Mouse (Mus musculus) MEL (cell line): ENCODE data around the gene Lap3. TPM values are rescaled to one million over a fixed set of nuclear protein-coding genes. Genes with fewer than 3 reads are reported as not detected.

Experiments
- DNase-seq: peaks from one replicate; pipeline ENCODE4 v3.0.0; 2011; ENCODE audit warnings: low read depth, low spot score
- H3K27ac ChIP-seq: 2 replicates; pipeline ENCODE4 v1.5.1; 2012; ENCODE audit warnings: low read depth, mild to moderate bottlenecking, control low read depth, low read length, moderate library complexity; ENCODE audit not compliant: control insufficient read depth
- H3K27me3 ChIP-seq, 2 experiments: fragments of 150-350 bp in 1 of 2; sonication (generic) in 1 of 2; 2 replicates each; pipeline ENCODE4 v1.6.1; 2012; ENCODE audit warnings: low read length in 2 of 2, mild to moderate bottlenecking in 2 of 2, improper control_type of control experiment in 1 of 2, moderate library complexity in 1 of 2; ENCODE audit not compliant: insufficient read depth in 2 of 2, control insufficient read depth in 1 of 2
- H3K36me3 ChIP-seq, 2 experiments: 2 replicates each; pipeline ENCODE4 v1.6.1; 2012 to 2014; ENCODE audit warnings: low read length in 2 of 2, improper control_type of control experiment in 1 of 2, inconsistent platforms in 1 of 2, mild to moderate bottlenecking in 1 of 2; ENCODE audit not compliant: insufficient read depth in 2 of 2, control insufficient read depth in 1 of 2
- H3K4me1 ChIP-seq, 2 experiments: fragments of 150-350 bp in 1 of 2; sonication (generic) in 1 of 2; 2 replicates each; pipeline ENCODE4 v1.6.1; 2012; ENCODE audit warnings: low read length in 2 of 2, improper control_type of control experiment in 1 of 2, mild to moderate bottlenecking in 1 of 2; ENCODE audit not compliant: insufficient read depth in 2 of 2, control insufficient read depth in 1 of 2
- H3K4me3 ChIP-seq, 2 experiments: fragments of 150-350 bp in 1 of 2; sonication (generic) in 1 of 2; 2 replicates each; pipeline ENCODE4 v1.5.1; 2012; ENCODE audit warnings: low read depth in 2 of 2, low read length in 2 of 2, mild to moderate bottlenecking in 2 of 2, moderate library complexity in 2 of 2, control low read depth in 1 of 2, improper control_type of control experiment in 1 of 2; ENCODE audit not compliant: control insufficient read depth in 1 of 2, insufficient read depth in 1 of 2
- H3K79me2 ChIP-seq: 2 replicates; pipeline ENCODE4 v1.6.1; 2012; ENCODE audit warnings: mild to moderate bottlenecking, low read length, moderate library complexity; ENCODE audit not compliant: control insufficient read depth, poor library complexity, insufficient read depth
- H3K9ac ChIP-seq: 2 replicates; pipeline ENCODE4 v1.6.1; 2012; ENCODE audit warnings: low read depth, mild to moderate bottlenecking, control low read depth, low read length, moderate library complexity; ENCODE audit not compliant: control insufficient read depth, poor library complexity, severe bottlenecking
- H3K9me3 ChIP-seq: fragments of 150-350 bp; sonication (generic); replicated peaks from 2 replicates; pipeline ENCODE4 v1.6.1; 2012; ENCODE audit warnings: mild to moderate bottlenecking, low read length, improper control_type of control experiment, moderate library complexity; ENCODE audit not compliant: insufficient read depth
- BHLHE40 ChIP-seq: IDR thresholded peaks from 2 replicates; pipeline ENCODE4 v1.6.1; 2012; ENCODE audit warnings: low read depth, mild to moderate bottlenecking, inconsistent platforms, low read length, improper control_type of control experiment, borderline replicate concordance
- ELF1 ChIP-seq: IDR thresholded peaks from 2 replicates; pipeline ENCODE4 v1.6.1; 2014; ENCODE audit warnings: low read depth, mild to moderate bottlenecking, inconsistent platforms, low read length, improper control_type of control experiment, moderate library complexity
- ETS1 ChIP-seq: IDR thresholded peaks from 2 replicates; pipeline ENCODE4 v1.6.1; 2012; ENCODE audit warnings: low read depth, mild to moderate bottlenecking, inconsistent platforms, low read length, improper control_type of control experiment, moderate library complexity
- GATA1 ChIP-seq: IDR thresholded peaks from 2 replicates; pipeline ENCODE4 v1.6.1; 2011; ENCODE audit warnings: low read depth, low read length, improper control_type of control experiment
- HCFC1 ChIP-seq: IDR thresholded peaks from 2 replicates; pipeline ENCODE4 v1.6.1; 2012; ENCODE audit warnings: low read depth, mild to moderate bottlenecking, inconsistent platforms, low read length, improper control_type of control experiment, moderate library complexity
- KAT2A ChIP-seq: conservative IDR thresholded peaks from 2 replicates; pipeline ENCODE4 v1.6.1; 2012; ENCODE audit warnings: low read depth, low read length, improper control_type of control experiment, inconsistent platforms
- MAX ChIP-seq: IDR thresholded peaks from 2 replicates; pipeline ENCODE4 v1.6.1; 2011; ENCODE audit warnings: low read length, improper control_type of control experiment
- MEF2A ChIP-seq: IDR thresholded peaks from 2 replicates; pipeline ENCODE4 v1.6.1; 2014; ENCODE audit warnings: low read depth, mild to moderate bottlenecking, inconsistent platforms, low read length, improper control_type of control experiment; ENCODE audit not compliant: poor library complexity, insufficient replicate concordance, severe bottlenecking; ENCODE audit errors: extremely low read depth
- MXI1 ChIP-seq: IDR thresholded peaks from 2 replicates; pipeline ENCODE4 v1.6.1; 2011; ENCODE audit warnings: mild to moderate bottlenecking, low read depth, low read length, improper control_type of control experiment
- MYC ChIP-seq: IDR thresholded peaks from 2 replicates; pipeline ENCODE4 v1.6.1; 2011; ENCODE audit warnings: low read depth, mild to moderate bottlenecking, low read length, improper control_type of control experiment, moderate library complexity
- NELFE ChIP-seq: IDR thresholded peaks from 2 replicates; pipeline ENCODE4 v1.6.1; 2011; ENCODE audit warnings: low read depth, low read length, improper control_type of control experiment
- NRF1 ChIP-seq: IDR thresholded peaks from 2 replicates; pipeline ENCODE4 v1.6.1; 2014; ENCODE audit warnings: low read depth, mild to moderate bottlenecking, inconsistent platforms, low read length, improper control_type of control experiment, moderate library complexity; ENCODE audit not compliant: poor library complexity, insufficient read depth, severe bottlenecking
- POLR2A ChIP-seq, 2 experiments: IDR thresholded peaks; 2 replicates each; pipeline ENCODE4 v1.6.1; 2011 to 2012; ENCODE audit warnings: low read length in 2 of 2, mild to moderate bottlenecking in 2 of 2, control low read depth in 1 of 2, improper control_type of control experiment in 1 of 2, low read depth in 1 of 2, moderate library complexity in 1 of 2; ENCODE audit not compliant: control insufficient read depth in 1 of 2, insufficient read depth in 1 of 2, poor library complexity in 1 of 2
- SIN3A ChIP-seq: IDR thresholded peaks from 2 replicates; pipeline ENCODE4 v1.6.1; 2012; ENCODE audit warnings: low read length, improper control_type of control experiment, inconsistent platforms
- SMC3 ChIP-seq: IDR thresholded peaks from 2 replicates; pipeline ENCODE4 v1.6.1; 2011; ENCODE audit warnings: low read depth, low read length, improper control_type of control experiment
- TAL1 ChIP-seq: IDR thresholded peaks from 2 replicates; pipeline ENCODE4 v1.6.1; 2012; ENCODE audit warnings: mild to moderate bottlenecking, inconsistent platforms, low read length, moderate library complexity, mixed read lengths
- TBP ChIP-seq: IDR thresholded peaks from 2 replicates; pipeline ENCODE4 v1.8.0; 2011; ENCODE audit warnings: low read depth, low read length, improper control_type of control experiment
- TCF12 ChIP-seq: IDR thresholded peaks from 2 replicates; pipeline ENCODE4 v1.6.1; 2014; ENCODE audit warnings: low read depth, mild to moderate bottlenecking, inconsistent platforms, low read length, improper control_type of control experiment, moderate library complexity
- USF1 ChIP-seq: IDR thresholded peaks from 2 replicates; pipeline ENCODE4 v1.6.1; 2014; ENCODE audit warnings: low read depth, mild to moderate bottlenecking, inconsistent platforms, low read length, improper control_type of control experiment, moderate library complexity
- USF2 ChIP-seq, 2 experiments: IDR thresholded peaks; 2 replicates each; pipeline ENCODE4 v1.6.1; 2011 to 2012; ENCODE audit warnings: improper control_type of control experiment in 2 of 2, low read length in 2 of 2, borderline replicate concordance in 1 of 2, inconsistent platforms in 1 of 2, low read depth in 1 of 2, mild to moderate bottlenecking in 1 of 2; ENCODE audit not compliant: insufficient read depth in 1 of 2
- ZC3H11A ChIP-seq: IDR thresholded peaks from 2 replicates; pipeline ENCODE4 v1.6.1; 2012; ENCODE audit warnings: low read depth, mild to moderate bottlenecking, inconsistent platforms, low read length, improper control_type of control experiment
- ZMIZ1 ChIP-seq: IDR thresholded peaks from 2 replicates; pipeline ENCODE4 v1.6.1; 2012; ENCODE audit warnings: low read depth, mild to moderate bottlenecking, inconsistent platforms, low read length, improper control_type of control experiment, moderate library complexity
- polyA plus RNA-seq, 2 experiments: library from polyadenylated mRNA; stranded (reverse) in 1 of 2; unstranded in 1 of 2; fragments of >175 nt in 1 of 2; fragments of >200 nt in 1 of 2; gene quantifications; 2 replicates each; pipeline versions ENCODE4 v1.2.1 to v1.2.4; 2012; ENCODE audit warnings: low replicate concordance in 2 of 2, low read depth in 1 of 2; ENCODE audit not compliant: insufficient read length in 2 of 2, insufficient read depth in 1 of 2, missing spikeins in 1 of 2
- total RNA-seq: library from RNA; depleted of rRNA; stranded (reverse); fragments of 300-350 nt; gene quantifications from 2 replicates; pipeline ENCODE4 v1.2.3, GENCODE M21; 2012

The Lap3 gene
- total and polyA plus RNA-seq, 3 experiments: 172 to 213 (median 205) TPM

GRCm38 (mm10) chr5:45449831-45450716 lies 43.1 kb upstream of the Lap3 start, which contains the start of gene Qdpr:
Qdpr (minus strand) TSS chr5:45450236.
- DNase-seq: peak; percentile 100

GRCm38 (mm10) chr5:45453451-45453850 lies 39.7 kb upstream of the Lap3 start, which contains the start of gene Clrn2:
Clrn2 (plus strand) TSS chr5:45453751.
- DNase-seq: no peak
- TF ChIP-seq ETS1 (no peak), ZMIZ1 (no peak), TAL1 (no peak), GATA1 (no peak), TBP (no peak), MYC (no peak), ZC3H11A (no peak)
- Histone ChIP-seq H3K36me3 (peaks cover 0 to 9% of the 10 kb centered on the region in 2 experiments; a peak in 2 of 4 replicates), H3K27me3 (peaks cover 5 to 11% of the 10 kb centered on the region in 2 experiments), H3K9ac (no peak within 1 kb of the TSS), H3K27ac (no peak within 1 kb of the TSS), H3K9me3 (no peaks in the 10 kb centered on the region), H3K4me3 (no peak within 1 kb of the TSS), H3K79me2 (peaks cover 6% of the 10 kb centered on the region), H3K4me1 (peaks cover 0 to 11% of the 10 kb centered on the region in 2 experiments)

More at GRCm38 (mm10) chr5:45449831-45450716, 43.1 kb upstream of the Lap3 start, which contains the start of gene Qdpr:
- peaks cover 0 to 20% of the 10 kb centered on the region in 2 experiments for H3K4me1 ChIP-seq
- peak within 1 kb of the TSS; percentile 71 to 89 for H3K4me3 ChIP-seq
- H3K9ac ChIP-seq: peak within 1 kb of the TSS; percentile 71
- H3K79me2 ChIP-seq: peaks cover 14% of the 10 kb centered on the region
- TF ChIP-seq NELFE (peak; percentile 53; the same call in 1 of the 2 replicates), TCF12 (peak; percentile 62), NRF1 (peak; percentile 68), MYC (peak; percentile 81), MEF2A (no peak), BHLHE40 (peak; percentile 48; the same call in 1 of the 2 replicates), MAX (peak; percentile 68), HCFC1 (peak; percentile 71), MXI1 (peak; percentile 81), KAT2A (no peak), SIN3A (peak; percentile 70), TBP (peak; percentile 69), SMC3 (no peak), USF2 (IDR thresholded peaks at IDR 0.05; ENCODE audit: borderline replicate concordance in 1 of 2, insufficient read depth in 1 of 2, low read depth in 1 of 2, low read length in 2 of 2) (peak in 1 of 2 experiments; percentile 76; a peak in 2 of 4 replicates), POLR2A (IDR thresholded peaks at IDR 0.05; ENCODE audit: control insufficient read depth in 1 of 2, insufficient read depth in 1 of 2, low read depth in 1 of 2, low read length in 2 of 2, poor library complexity in 1 of 2) (peak; percentile 62 to 85; a peak in 3 of 4 replicates), ELF1 (peak; percentile 64), ZMIZ1 (no peak), USF1 (peak; percentile 95)
- TF ChIP-seq, all 39 proteins: peak for 14
- peak within 1 kb of the TSS; percentile 19; the same call in 1 of the 2 replicates for H3K27ac ChIP-seq
- H3K27me3 ChIP-seq: no peaks in the 10 kb centered on the region
- H3K9me3 ChIP-seq: no peaks in the 10 kb centered on the region
- H3K36me3 ChIP-seq: peaks cover 3 to 16% of the 10 kb centered on the region in 2 experiments; a peak in 3 of 4 replicates
